Mouse (Mus musculus): ENCODE measurements around the gene Ets1. TPM values are rescaled to one million over a fixed set of nuclear protein-coding genes. Genes with fewer than 3 reads are reported as not detected.

The Ets1 gene
- total RNA-seq (2021) = 10 to 100 TPM; 17.2 to 17.4 TPM
- long read RNA-seq, experiment 1, full-length matches to known transcripts = 2 of 3 reads
- long read RNA-seq, experiment 1, partial matches to known transcripts = 0 of 3 reads
- long read RNA-seq, experiment 1, other reads (novel, unspliced or antisense) = 1 of 3 reads
- long read RNA-seq, experiment 2, full-length matches to known transcripts = 6 of 8 reads
- long read RNA-seq, experiment 2, partial matches to known transcripts = 0 of 8 reads
- long read RNA-seq, experiment 2, other reads (novel, unspliced or antisense) = 2 of 8 reads

DNA sequence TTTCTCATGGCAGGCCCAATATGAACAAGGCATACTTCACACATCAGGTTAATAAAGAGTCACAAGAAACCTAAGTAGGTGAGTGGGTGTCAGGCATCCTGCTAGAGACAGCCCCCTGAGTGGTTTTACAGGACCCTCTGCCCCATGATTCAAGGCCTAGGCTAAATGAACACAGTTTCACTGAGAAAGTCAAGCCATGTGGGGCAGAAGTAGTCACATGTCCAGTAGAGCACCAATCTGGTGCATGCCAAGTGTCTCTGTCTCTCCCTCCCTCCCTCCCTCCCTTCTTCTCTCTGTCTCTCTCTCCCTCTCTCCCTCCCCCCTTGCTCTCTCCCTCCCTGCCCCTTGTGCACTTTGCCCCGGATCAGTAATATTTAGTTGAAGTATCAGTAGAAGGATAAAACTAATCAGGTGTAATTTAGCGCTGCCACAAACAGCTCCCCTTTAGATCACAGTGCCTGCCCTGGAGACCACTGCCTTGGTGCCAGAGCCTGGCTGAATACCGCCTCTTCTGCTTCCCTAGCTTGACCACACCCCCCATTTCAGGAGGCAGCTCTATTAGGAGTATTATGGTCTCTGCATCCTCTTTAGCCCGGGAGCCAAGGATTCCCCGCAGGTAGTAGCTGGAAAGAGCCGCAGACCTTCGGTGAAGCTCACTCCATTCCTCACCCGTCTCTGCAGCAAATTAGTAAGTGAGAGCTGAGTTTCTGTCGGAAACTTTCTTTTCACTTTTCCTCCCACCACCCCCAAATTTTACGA is at the start of gene Ets1:
Gene Ets1, plus strand, starts transcription at position 595 of the 759 bp plus-strand sequence.
- no peak for DNase-seq
- intact Hi-C loops (cut with DNase I) = no loop called here

DNA sequence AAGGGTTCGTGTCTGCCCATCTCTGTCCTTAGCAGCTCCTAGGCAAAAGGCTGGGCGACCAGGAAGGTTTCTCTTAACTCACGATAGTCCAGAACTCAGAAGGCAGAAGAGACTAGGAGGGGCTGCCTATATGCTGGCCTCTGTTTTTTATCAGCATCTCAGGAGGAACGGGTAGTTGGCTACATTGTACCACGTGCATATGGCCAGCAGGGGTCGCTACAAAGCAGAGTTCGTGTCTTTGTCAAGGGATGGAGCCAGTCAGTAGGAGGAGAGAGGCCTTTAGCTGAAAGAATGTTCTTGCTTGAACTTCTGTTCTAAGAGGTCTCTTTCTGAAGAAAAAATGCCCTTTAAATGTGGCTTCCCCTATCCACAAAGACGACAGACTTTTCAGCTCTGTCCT is 46.1 kb upstream of the Ets1 start:
- intact Hi-C loops (cut with DNase I) = loop anchor here (1.0 to 10.0 kb wide), 5 partner anchors 183 to 657 kb away; no protein-coding TSS in a partner anchor
- peak; percentile 79 for DNase-seq

DNA sequence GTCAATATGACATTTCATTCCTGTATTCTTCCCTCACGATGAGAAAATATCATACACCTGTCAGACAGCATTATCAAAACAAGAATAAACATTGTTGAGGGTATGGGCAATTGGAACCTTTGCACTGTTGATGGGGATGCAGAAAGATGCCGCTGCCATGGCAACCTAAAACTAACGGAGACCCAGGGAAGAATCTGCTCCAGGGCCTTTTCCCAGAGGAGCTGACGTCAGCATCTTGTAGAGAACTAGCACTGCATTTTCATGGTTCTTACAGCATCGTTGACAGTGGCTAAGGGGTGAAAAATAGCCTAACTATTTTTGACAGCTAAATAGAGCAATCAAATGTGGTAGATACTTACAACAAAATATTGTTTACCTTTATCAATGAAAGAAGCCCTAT is 45.5 kb upstream of the Ets1 start:
- DNase-seq = no peak
- intact Hi-C loops (cut with DNase I) = loop anchor here (1.0 to 10.0 kb wide), 4 partner anchors 264 to 657 kb away; no protein-coding TSS in a partner anchor

DNA sequence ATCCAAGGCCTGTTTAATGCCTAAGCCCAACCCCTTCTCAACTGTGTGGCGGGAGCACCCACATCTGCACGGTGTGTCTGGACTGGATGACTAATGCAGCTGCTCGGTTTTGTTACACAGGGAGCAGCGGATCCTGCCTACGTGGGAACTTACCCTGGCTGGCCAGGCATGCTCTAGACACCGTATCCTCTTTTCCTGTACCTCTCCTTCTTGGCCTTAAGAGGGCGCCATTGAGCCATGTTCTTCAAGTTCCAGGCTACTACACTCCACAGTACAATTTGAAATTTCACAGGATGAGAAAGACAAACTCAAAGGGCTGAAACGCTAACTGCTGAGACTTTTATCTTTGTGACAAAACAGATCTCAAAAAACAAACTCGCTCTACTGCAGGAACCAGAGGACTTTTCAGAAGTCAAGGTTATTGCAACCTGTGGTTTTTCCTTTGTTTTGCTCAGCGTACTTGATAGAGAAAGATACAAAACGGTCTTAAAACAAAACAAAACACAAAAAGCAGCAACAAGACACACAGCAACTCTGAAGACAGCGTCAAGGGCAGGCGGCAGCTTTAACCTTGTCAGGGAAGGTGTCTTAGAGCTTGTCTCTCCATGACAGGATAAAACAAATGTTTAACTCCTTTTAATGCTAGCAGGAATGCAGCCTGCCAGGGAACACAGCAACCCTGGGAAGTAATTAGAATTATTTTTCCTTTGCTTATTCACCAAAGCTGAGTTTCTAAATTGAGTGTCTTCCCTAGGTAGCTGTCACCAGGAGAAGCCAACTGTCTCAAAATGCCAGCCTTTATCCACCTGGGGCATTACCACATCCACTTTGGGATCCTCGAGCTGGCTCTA is 44.1 kb upstream of the Ets1 start:
- intact Hi-C loops (cut with DNase I) = loop anchor here (2.0 to 10.0 kb wide), 3 partner anchors 263 to 655 kb away; no protein-coding TSS in a partner anchor
- peak; percentile 36 to 38 for DNase-seq

DNA sequence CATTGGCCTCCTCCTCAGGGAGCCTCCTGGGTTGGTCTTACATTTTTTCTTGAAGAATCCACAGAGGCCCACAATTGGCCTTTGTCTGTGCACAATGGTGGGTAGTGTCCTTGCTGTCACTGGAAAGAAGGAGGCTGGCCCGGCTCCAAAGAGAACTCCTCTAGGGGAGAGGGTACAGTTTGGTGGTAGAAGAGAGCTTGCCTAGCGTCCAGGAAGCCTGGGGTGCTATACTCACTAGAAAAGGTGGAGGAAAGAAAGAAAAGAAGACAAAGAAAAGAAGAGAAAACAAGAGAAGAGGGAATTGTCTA is 43.5 kb upstream of the Ets1 start:
- DNase-seq = no peak
- intact Hi-C loops (cut with DNase I) = loop anchor here (5.0 to 10.0 kb wide), 2 partner anchors 262 to 655 kb away; no protein-coding TSS in a partner anchor

DNA sequence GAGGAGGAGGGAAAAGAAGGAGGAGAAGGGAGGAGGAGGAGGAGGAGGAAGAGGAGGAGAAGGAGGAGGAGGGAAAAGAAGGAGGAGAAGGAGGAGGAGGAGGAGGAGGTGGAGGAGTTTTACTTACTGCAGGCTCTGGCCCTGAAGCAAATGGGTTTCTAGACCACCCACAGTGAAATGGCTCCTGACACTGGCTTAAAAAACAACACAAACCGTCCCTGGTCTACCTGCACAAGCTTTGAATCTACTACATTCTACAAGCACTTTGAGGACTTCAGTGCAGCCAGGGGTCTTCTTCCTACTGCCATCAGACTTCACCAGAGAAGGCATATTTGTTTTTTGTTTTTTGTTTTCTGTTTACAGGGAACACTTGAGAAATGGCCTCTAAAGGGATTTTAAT is 42.2 kb upstream of the Ets1 start:
- no peak for DNase-seq
- intact Hi-C loops (cut with DNase I) = loop anchor here (5.0 to 10.0 kb wide), 2 partner anchors 261 to 653 kb away; no protein-coding TSS in a partner anchor

DNA sequence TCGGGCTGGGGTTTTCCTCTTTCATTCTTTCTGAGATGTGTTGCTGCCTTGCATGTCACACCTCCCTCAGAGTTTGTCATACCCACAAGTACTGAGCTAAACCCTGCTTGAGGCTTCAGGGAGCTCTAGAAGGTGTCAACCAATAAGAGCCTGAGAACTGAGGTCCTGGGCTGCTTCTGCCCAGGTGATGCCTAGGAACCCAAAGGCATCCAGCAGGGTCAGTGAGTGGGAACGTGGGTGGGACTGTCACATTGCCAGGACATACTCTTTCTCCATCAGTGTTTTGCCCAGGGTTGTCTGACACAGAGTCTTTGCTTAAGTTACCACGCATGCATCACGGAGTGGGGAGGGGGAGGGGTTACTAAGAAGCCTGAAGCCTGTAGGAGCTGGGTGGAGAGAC is 41.7 kb upstream of the Ets1 start:
- intact Hi-C loops (cut with DNase I) = loop anchor here (5.0 to 10.0 kb wide), 2 partner anchors 260 to 653 kb away; no protein-coding TSS in a partner anchor
- no peak for DNase-seq

DNA sequence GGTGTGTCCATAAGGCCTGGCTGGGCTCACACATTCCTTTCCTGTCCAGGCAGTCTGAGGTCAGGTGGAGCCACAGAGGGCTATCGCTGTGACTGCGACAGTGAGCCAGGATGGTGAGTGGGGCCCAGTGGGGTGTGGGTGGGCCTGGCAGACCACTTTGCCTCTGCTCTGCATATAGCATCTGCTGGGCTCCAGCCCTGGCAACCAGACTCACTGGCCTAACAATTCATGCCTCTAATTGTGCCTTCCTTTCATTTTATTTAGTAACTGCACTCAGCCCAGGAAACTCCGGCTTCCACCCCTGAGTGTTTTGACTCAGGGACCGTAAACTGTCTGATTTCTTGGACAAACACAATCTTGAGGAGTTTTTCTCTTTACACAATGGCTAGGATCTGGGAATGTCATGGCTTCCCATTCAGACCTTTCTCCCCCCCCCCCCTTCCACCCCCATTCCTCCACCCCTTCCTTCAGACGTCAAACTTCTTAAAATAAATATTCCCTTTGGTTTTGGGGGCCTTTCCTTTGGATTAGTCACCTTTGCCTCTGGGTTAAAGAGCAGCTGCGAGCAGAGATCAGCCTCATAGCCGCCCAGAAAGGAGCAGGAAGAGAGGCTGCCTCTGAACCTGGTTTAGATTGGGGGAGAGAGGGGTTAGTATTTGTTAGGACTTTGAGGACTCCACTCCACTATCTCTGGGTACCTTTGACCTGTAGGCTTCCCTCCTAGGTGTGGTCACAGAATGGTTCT is 40.8 kb upstream of the Ets1 start:
- intact Hi-C loops (cut with DNase I) = loop anchor here (10.0 kb wide), 1 partner anchor 260 kb away; no protein-coding TSS in a partner anchor

DNA sequence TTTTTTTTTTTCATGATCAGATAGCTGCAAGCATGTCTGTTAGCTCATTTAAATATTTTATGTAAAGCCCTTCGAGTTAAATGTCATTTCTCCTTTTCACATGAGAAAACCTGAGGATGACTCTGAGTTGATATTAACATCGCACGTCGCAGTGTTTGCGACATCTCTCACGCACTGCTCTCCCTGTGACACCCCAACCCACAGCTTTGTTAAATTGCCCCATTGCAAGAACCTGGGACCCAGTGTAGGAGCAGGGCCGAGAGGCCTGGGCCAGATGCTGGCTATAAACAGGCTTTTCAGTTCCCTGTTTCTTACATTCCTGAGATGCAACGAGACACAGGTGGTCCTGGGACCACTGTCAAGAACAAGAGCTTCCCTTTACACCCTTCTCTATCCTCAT is 39.7 kb upstream of the Ets1 start:
- DNase-seq = no peak
- intact Hi-C loops (cut with DNase I) = loop anchor here (10.0 kb wide), 1 partner anchor 258 kb away; no protein-coding TSS in a partner anchor

More for the DNA sequence above, 40.8 kb upstream of the Ets1 start:
- DNase-seq = no peak

DNA sequence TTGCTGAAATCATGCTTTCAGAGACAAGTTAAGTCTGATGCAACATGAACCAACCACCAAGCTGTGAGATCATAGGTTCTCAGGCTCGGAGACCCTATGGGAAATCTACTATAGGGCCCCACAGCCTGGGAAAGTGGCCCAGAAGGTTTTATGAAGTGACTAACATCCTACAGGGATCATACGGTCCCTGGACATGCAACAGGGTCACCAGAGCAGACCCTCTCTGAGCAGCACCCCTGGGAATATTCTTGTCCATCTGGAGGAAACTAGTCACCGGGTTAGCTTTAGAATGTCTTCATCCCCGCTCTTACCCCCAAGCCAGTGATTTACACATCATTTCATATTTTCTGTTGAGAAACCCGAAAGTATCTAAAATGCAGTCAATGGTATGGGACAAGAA is 34.1 kb upstream of the Ets1 start:
- intact Hi-C loops (cut with DNase I) = loop anchor here (5.0 kb wide), 1 partner anchor 90 kb away; no protein-coding TSS in a partner anchor
- DNase-seq = no peak

DNA sequence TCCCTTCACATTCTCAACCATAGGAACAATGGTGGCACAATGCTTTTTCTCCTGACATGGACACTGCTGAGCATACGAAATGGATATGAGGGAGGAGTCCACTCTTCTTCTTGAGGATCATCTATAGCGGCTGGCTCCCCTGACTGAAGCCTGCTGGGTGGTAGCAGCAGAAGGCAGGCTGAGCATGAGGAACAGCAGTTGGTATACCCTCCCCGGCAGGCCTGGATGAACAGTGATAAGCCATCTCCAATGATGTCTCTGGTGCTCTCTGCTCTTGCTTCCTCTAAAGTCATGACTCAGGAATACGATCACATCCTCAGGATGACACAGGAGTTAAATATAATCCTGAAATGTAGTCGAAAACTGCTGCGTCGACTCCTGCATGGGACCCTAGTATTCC is 32.9 kb upstream of the Ets1 start:
- intact Hi-C loops (cut with DNase I) = loop anchor here (5.0 kb wide), 1 partner anchor 89 kb away; no protein-coding TSS in a partner anchor
- DNase-seq = no peak

DNA sequence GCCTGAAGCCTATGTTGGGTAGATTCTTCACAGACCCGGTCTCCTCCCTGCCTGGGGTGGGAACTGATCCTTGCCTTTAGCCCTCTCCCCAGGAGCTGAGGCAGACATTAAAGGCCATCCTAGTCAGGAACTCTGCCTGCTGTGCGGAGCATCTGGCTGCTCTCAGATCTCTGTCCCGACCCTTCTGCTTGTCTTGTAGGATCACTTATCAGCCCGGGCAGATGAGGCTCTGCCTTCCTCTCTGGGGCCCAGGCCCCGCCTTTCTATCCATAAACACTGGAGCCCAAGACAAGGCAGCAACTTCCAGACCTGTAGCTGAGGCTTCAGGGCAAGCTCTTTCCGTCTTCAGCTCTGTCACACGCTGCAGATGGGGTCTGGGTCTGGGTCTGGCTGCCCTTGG is 28.8 kb upstream of the Ets1 start:
- intact Hi-C loops (cut with DNase I) = no loop called here
- no peak for DNase-seq

DNA sequence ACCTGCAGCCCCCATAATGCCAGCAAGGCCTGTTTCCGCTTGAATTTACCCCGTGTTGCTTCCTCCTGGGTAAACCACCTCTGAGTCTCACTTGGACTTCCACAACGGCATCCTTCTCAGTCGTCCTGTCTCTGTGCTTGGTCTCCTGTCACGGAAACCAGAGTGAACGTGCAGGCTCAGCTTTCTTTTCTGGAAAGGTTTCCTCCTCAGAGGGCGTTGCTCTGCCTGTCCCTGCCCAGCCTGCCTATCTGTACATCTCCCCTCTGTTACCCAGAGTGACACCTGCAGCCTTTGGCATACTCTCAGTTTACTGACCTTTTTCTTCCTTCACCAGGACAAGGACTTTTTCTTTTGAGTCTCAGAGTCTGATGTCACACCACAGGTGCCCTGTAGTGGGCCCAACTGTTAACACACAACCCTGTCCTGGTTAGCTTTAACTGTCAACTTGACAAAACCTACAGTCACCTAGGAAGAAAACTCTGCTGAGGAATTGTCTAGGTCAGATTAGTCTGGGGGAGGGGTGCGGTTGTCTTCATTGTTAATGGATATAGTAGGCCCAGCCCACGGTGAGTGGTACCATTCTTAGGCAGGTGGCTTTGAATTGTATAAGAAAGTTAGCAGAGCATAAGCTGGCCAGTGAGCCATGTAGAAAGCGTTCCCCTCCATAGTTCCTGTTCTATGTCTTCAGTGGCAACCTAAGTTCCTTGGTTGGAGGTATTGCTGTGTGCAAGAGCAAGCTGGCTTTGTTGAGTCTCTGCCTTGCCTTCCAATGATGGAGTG is 27.0 kb upstream of the Ets1 start:
- intact Hi-C loops (cut with DNase I) = no loop called here
- DNase-seq = no peak

DNA sequence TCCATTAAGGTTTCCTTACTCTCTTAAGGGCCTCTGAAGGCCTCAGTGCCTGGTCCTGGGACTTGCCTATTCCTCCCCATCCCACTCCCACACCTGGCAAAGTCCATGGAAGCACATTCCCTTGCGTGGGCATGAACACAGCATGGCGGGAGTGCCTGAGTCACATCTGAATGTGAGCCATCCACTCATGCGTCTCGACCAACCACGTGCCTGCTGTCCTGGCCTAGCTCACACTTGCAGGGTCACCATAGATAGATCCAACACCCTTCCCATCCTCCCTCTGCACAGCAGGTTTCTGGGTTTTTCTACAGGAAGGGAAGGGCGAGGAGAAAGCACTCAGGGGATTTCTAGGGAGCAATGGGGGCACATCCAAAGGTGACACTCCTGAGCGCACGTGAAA is 25.8 kb upstream of the Ets1 start:
- intact Hi-C loops (cut with DNase I) = no loop called here

DNA sequence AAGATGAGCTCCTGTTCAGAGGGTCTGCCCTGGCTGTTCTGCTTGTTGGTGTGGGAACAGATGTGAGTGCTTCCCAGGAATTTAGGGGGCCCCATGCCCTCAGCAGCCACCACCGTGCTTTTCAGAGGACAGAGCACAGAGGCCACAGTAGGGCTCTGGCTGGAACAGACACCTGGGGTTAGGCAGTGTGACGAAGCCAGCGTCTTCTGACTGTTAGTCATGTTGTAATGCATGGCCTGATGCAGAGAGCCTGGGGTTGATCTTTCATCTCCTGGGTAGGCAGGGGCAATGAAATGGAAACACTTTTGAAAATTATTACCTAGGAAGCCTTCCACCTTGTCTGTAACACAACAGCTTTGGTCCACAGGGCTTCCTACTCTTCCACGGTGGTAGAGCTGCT is 25.4 kb upstream of the Ets1 start:
- DNase-seq = no peak
- intact Hi-C loops (cut with DNase I) = no loop called here

More for the DNA sequence above, 25.8 kb upstream of the Ets1 start:
- DNase-seq = no peak

DNA sequence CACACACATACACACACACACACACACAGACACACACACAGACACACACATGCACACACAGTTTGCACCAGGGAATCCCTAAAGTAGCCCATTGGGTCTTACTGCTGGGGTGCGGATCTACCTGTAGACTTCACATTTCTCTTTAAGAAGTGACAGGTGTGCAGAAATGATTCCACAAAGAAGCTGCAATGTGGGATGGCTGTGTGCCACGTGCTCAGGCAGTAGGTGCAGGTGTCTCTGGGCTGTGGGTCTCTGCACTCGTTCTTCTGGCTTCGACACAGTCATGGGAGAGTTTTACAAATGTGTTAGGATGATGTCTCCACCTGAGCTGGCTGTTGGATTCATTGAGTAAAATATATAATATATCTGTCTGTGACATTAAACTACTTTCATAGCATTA is 24.7 kb upstream of the Ets1 start:
- DNase-seq = no peak
- intact Hi-C loops (cut with DNase I) = no loop called here

DNA sequence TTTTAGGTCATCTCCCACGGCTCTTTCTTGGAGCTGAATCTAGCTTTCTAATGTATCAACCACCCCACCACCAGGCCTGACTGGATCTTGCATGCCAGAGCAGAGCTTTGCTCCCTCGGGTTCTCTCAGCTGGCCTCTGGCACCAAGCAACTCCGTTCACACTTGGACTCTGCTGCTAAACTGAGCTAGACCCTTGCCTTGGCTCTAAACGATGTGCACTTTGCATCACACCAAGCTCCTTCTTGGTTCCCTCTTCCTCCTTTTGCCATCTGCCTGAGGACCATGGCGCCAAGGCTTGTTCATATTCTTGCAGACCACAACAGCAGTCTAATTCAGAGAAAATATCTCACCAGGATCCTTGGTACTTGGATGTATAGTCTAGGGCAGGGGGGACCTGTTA is 23.6 kb upstream of the Ets1 start:
- DNase-seq = no peak
- intact Hi-C loops (cut with DNase I) = no loop called here

DNA sequence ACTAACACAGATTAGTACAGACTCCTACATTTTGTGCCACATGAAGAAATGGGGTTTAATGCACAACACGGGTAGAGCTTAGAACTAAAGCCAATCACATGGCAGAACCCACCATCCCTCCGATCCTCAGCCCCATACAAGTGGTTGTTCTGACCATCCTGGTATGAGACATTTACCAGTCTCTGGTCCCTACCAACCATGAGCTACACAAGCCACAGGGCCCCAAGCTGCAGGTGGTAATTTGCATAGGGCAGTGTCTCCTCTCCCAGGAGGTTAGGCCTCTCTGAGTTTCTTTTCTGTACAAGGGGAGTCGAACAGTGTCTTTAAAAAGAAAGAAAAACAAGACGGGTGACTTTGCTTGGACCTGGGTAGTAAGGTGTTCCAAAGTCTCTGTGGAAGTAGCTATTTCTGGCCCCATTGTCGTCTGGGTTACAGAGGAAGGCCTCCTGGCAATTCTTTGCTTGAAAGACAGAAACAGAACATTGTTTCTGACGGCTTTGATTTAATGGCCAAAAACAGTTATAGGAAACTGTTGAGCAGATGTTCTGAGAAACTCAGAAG is 23.1 kb upstream of the Ets1 start:
- no peak for DNase-seq
- intact Hi-C loops (cut with DNase I) = no loop called here

DNA sequence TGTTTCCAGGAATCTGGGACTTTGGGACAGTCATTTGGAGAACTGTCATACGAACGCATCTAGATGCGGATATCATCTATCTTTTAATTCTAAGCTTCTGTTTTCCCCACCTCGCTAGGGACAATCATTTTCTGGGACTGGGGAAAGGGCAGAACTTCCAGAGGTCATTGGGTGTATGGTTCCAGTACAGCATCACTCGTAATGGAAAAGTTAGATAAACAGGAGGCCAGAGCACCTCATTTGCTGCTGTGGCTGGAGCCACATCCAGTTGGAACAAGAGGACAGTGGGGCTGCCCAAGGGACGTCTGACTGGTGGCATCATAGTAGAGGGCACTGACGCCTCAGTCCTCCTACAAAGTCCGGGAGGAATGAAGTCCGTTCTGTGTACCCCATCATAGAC is 21.8 kb upstream of the Ets1 start:
- DNase-seq = no peak
- intact Hi-C loops (cut with DNase I) = no loop called here

Measured in gastrocnemius, postnatal 36 days (tissue).